Mouse (Mus musculus) small intestine, adult 2 months (tissue): ENCODE measurements around the gene Ano8.

Experiments used
- CTCF ChIP-seq: fragments of 200-500 bp; IDR thresholded peaks from 2 replicates; pipeline ENCODE4 v1.5.1; 2012; ENCODE audit warnings: low read depth, mild to moderate bottlenecking, control low read depth, inconsistent platforms, low read length, moderate library complexity, mixed read lengths; ENCODE audit not compliant: insufficient replicate concordance, insufficient read length; ENCODE audit errors: extremely low read depth
- POLR2A ChIP-seq: fragments of 200-500 bp; IDR thresholded peaks from 2 replicates; pipeline ENCODE4 v1.6.1; 2012; ENCODE audit warnings: low read depth, mild to moderate bottlenecking, control low read depth, inconsistent platforms, low read length, moderate library complexity

DNA sequence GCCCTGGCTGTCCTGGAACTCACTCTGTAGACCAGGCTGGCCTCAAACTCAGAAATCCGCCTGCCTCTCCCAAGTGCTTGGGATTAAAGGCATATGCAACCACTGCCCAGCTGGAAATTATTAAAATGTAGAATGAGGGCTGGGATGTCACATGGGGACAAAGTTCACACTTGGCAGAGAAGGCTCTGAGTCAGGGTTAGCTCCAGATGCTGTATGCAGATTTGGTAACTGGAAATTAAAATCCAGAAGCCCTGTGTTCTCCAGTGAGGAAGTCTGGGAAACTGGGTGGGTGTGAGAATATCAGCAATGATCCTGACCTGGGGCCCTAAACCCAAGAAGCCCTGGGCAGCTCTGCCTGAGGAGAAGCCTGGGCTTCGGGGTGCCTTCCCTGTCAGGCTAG is 23.6 kb upstream of the Ano8 start:
- TF ChIP-seq CTCF (no peak), POLR2A (no peak)
